Comparison of ENCODE assay signal across 9 mouse cellular contexts in genomic region chr13:51409936-51410481, GRCm38 (mm10). TPM values are rescaled to one million over a fixed set of nuclear protein-coding genes. Genes with fewer than 3 reads are reported as not detected.
A peak's percentile ranks its signal among the peaks of the same experiment; 100 is the strongest.
DNase-seq lines count a peak whose midpoint lies in the region; ATAC-seq and TF ChIP-seq lines count a peak whose summit lies in the region.
"Had no signal": no experiment of that assay in that cellular context is flagged by ENCODE, and none has a peak within 500 bp of the region (broad histone marks: within the 10 kb centered on the region; RNA-seq: fewer than 3 reads in every experiment).

No protein-coding gene starts in this region.

- H3K4me2 ChIP-seq in heart, embryonic 16.5 days (ENCODE audit: low read depth, low read length) = peak overlapping the region; percentile 84
- peak overlapping the region; percentile 63 for H3K4me2 ChIP-seq in limb, embryonic 11.5 days (ENCODE audit: low read depth, severe bottlenecking)

- 0 out of 2 replicates have a peak overlapping the region, but pooled peaks have one; percentile 26 for H3K9ac ChIP-seq in heart, embryonic 16.5 days (ENCODE audit: low read length)
- peak overlapping the region; percentile 59; the same call in 1 of the 2 replicates for H3K9ac ChIP-seq in limb, embryonic 11.5 days (ENCODE audit: low read length)

- peaks cover 6% of the 10 kb centered on the region; the same call in 1 of the 2 replicates for H3K36me3 ChIP-seq in heart, embryonic 16.5 days (ENCODE audit: control insufficient read depth, insufficient read depth)
- H3K36me3 ChIP-seq in spleen, adult 2 months (ENCODE audit: control insufficient read depth, insufficient read depth, low read length) = no peaks in the 10 kb centered on the region
- H3K36me3 ChIP-seq in limb, embryonic 11.5 days (ENCODE audit: control insufficient read depth, insufficient read depth, low read length) = peaks cover 10% of the 10 kb centered on the region

- no peak for DNase-seq in heart, postnatal 36 days
- DNase-seq in spleen, adult 2 months (ENCODE audit: low read depth in 1 of 2, low spot score in 2 of 2) = no peak
- DNase-seq in spleen, adult 12 weeks (ENCODE audit: low spot score) = no peak
- no peak for DNase-seq in limb, embryonic 11.5 days (ENCODE audit: low spot score)
- DNase-seq in spleen, postnatal 36 days (ENCODE audit: low spot score in 2 of 2) = no peak
- no peak for DNase-seq in T-cell, adult 2 months (ENCODE audit: low spot score)
- DNase-seq: adrenal gland, postnatal 36 days had no signal

- TF ChIP-seq CTCF in spleen, adult 2 months (IDR thresholded peaks at IDR 0.05; ENCODE audit: extremely low read depth, insufficient read depth, insufficient read length, insufficient replicate concordance) = no peak

- peaks cover 8% of the 10 kb centered on the region; the same call in 1 of the 2 replicates for H3K4me1 ChIP-seq in heart, embryonic 16.5 days (ENCODE audit: control insufficient read depth, insufficient read depth, low read length)
- H3K4me1 ChIP-seq in spleen, adult 2 months (ENCODE audit: control insufficient read depth, insufficient read depth, insufficient read length) = no peaks in the 10 kb centered on the region; the same call in 1 of the 2 replicates
- peaks cover 36% of the 10 kb centered on the region for H3K4me1 ChIP-seq in limb, embryonic 11.5 days (ENCODE audit: control insufficient read depth, insufficient read depth, low read length)

- H3K27ac ChIP-seq in heart, embryonic 16.5 days (ENCODE audit: low read length) = no peak overlapping the region; the same call in 1 of the 2 replicates
- no peak overlapping the region for H3K27ac ChIP-seq in spleen, adult 2 months (ENCODE audit: insufficient read depth, low read length)
- H3K27ac ChIP-seq in limb, embryonic 11.5 days (replicated peaks; ENCODE audit: low read depth, low read length) = peak overlapping the region; percentile 42; the same call in 1 of the 2 replicates

- H3K27me3 ChIP-seq in heart, embryonic 16.5 days (ENCODE audit: control insufficient read depth, insufficient read depth, low read length) = peaks cover 2% of the 10 kb centered on the region; the same call in 1 of the 2 replicates
- 0 out of 2 replicates have a peak, but pooled peaks cover 4% of the 10 kb centered on the region for H3K27me3 ChIP-seq in spleen, adult 2 months (ENCODE audit: control insufficient read depth, insufficient read depth, low read length)
- H3K27me3 ChIP-seq in limb, embryonic 11.5 days (ENCODE audit: control insufficient read depth, insufficient read depth, low read length) = no peaks in the 10 kb centered on the region

- H3K4me3 ChIP-seq in heart, embryonic 16.5 days (ENCODE audit: low read length) = peak overlapping the region; percentile 67
- peak overlapping the region; percentile 31; the same call in 1 of the 2 replicates for H3K4me3 ChIP-seq in spleen, adult 2 months (ENCODE audit: extremely low read depth, insufficient read depth, insufficient read length)
- H3K4me3 ChIP-seq in limb, embryonic 11.5 days (ENCODE audit: low read depth, low read length) = peak overlapping the region; percentile 77

- intact Hi-C loops in heart, postnatal 36 days (cut with DNase I) = loop anchor here (5.0 kb wide), 2 partner anchors 98 to 133 kb away; no protein-coding TSS in a partner anchor

- no peak for TF ChIP-seq POLR2A in spleen, adult 2 months (IDR thresholded peaks at IDR 0.05; ENCODE audit: low read depth, low read length)

- ATAC-seq in heart, embryonic 16.5 days (replicated peaks; ENCODE audit: extremely low read depth, insufficient read depth, low FRiP score) = no peak
- ATAC-seq in limb, embryonic 11.5 days (ENCODE audit: insufficient number of reproducible peaks, low FRiP score, low TSS enrichment, low read depth) = no peak
- no peak for ATAC-seq in inflammation-experienced regulatory T-cells, adult 6 months

- 71% methylated on average over 6 of the region's 6 CpGs for WGBS in heart, embryonic 16.5 days
- WGBS in spleen, adult 2 months = 52% methylated on average over 6 of the region's 6 CpGs
- WGBS in limb, embryonic 11.5 days = 52% methylated on average over 6 of the region's 6 CpGs

- no peaks in the 10 kb centered on the region for H3K9me3 ChIP-seq in heart, embryonic 16.5 days (replicated peaks; ENCODE audit: control insufficient read depth, low read length)
- peaks cover 8% of the 10 kb centered on the region; the same call in 1 of the 2 replicates for H3K9me3 ChIP-seq in limb, embryonic 11.5 days (ENCODE audit: control insufficient read depth, low read length)

RNA-seq across cellular contexts. Expression of gene S1pr3, which starts 1.6 kb away (rescaled TPM):
- polyA plus RNA-seq in heart, embryonic 16.5 days (2015; fragmentation: Nextera tagmentation; extraction: Ambion mirVana) = 23.4 and 30.2 TPM in 2 replicates
- 10 to 100 TPM; 12.6 to 13.8 TPM for total RNA-seq in heart, postnatal 36 days (2021)
- polyA plus RNA-seq in spleen, adult 2 months (2012; rRNA removed) = 19.9 and 24.7 TPM in 2 replicates
- 126 and 129 TPM in 2 replicates for polyA plus RNA-seq in limb, embryonic 11.5 days (2014; fragmentation: Nextera tagmentation; extraction: Ambion mirVana)
- polyA plus RNA-seq in inflammation-experienced regulatory T-cells, adult 6 months (2017; shearing (Covaris generic)) = under 1 TPM in 1 of 3 experiments, not detected in 2; 0.24 TPM

Comparison
In these comparisons a context has a peak if more than half of its experiments do, and no peak if none do; other contexts are left out.
1. RNA of gene S1pr3, which starts 1.6 kb away (polyA plus RNA-seq): 126 to 129 TPM in limb, embryonic 11.5 days, 23.4 to 30.2 TPM in heart, embryonic 16.5 days and 19.9 to 24.7 TPM in spleen, adult 2 months; 0.24 TPM in inflammation-experienced regulatory T-cells, adult 6 months; every median in the first group is over 10 times any median in the second.
2. Peak in every context shown above with its lines, with median percentiles within 50 percentile points of each other: H3K4me3 ChIP-seq.